Mouse (Mus musculus) CH12.LX (cell line): Measurements from ENCODE around the gene Ankfy1. TPM values are rescaled to one million over a fixed set of nuclear protein-coding genes. Genes with fewer than 3 reads are reported as not detected.
A peak's percentile ranks its signal among the peaks of the same experiment; 100 is the strongest.

Source experiments
- DNase-seq: peaks from one replicate; pipeline ENCODE4 v3.0.0-alpha.2; 2013; ENCODE audit errors: extremely low read depth
- H3K27ac ChIP-seq: 2 replicates; pipeline ENCODE4 v1.5.1; 2012; ENCODE audit warnings: low read depth, mild to moderate bottlenecking, control low read depth, moderate library complexity; ENCODE audit not compliant: insufficient read depth
- H3K27me3 ChIP-seq: replicated peaks from 2 replicates; pipeline ENCODE3; 2012; ENCODE audit warnings: inconsistent platforms
- H3K36me3 ChIP-seq, 2 experiments: replicated peaks in 1 of 2; 2 replicates each; pipeline versions ENCODE3 to v1.6.1; 2012; ENCODE audit warnings: inconsistent platforms in 1 of 2, low read length in 1 of 2, mild to moderate bottlenecking in 1 of 2, mixed read lengths in 1 of 2, moderate library complexity in 1 of 2; ENCODE audit not compliant: control insufficient read depth in 1 of 2, insufficient read depth in 1 of 2
- H3K4me1 ChIP-seq, 2 experiments: 2 replicates each; pipeline ENCODE4 v1.6.1; 2012; ENCODE audit warnings: inconsistent platforms in 1 of 2, moderate library complexity in 1 of 2; ENCODE audit not compliant: insufficient read depth in 2 of 2, control insufficient read depth in 1 of 2
- H3K4me2 ChIP-seq: 2 replicates; pipeline ENCODE4 v1.6.1; 2012; ENCODE audit warnings: low read depth, mild to moderate bottlenecking, control low read depth; ENCODE audit not compliant: poor library complexity, insufficient read depth, severe bottlenecking
- H3K4me3 ChIP-seq, 3 experiments: fragments of 150-350 bp in 1 of 3; sonication (generic) in 1 of 3; replicated peaks in 1 of 3; 2 replicates each; pipeline versions ENCODE3 to v1.5.1; 2011 to 2012; ENCODE audit warnings: low read depth in 2 of 3, low read length in 2 of 3, mild to moderate bottlenecking in 2 of 3, moderate library complexity in 2 of 3, control low read depth in 1 of 3, improper control_type of control experiment in 1 of 3, inconsistent platforms in 1 of 3, mixed read lengths in 1 of 3; ENCODE audit not compliant: poor library complexity in 1 of 3
- H3K79me2 ChIP-seq: replicated peaks from 2 replicates; pipeline ENCODE4 v1.6.1; 2012; ENCODE audit warnings: mild to moderate bottlenecking, moderate library complexity; ENCODE audit not compliant: control insufficient read depth, poor library complexity, insufficient read depth, severe bottlenecking; ENCODE audit errors: extremely low read depth
- H3K9ac ChIP-seq: 2 replicates; pipeline ENCODE4 v1.6.1; 2012; ENCODE audit warnings: low read depth, mild to moderate bottlenecking, control low read depth, moderate library complexity; ENCODE audit not compliant: insufficient read depth
- H3K9me3 ChIP-seq: replicated peaks from 2 replicates; pipeline ENCODE3; 2012; ENCODE audit warnings: low read length, inconsistent platforms, mixed read lengths
- CHD2 ChIP-seq: IDR thresholded peaks from 2 replicates; pipeline ENCODE4 v1.6.1; 2011; ENCODE audit warnings: low read length, improper control_type of control experiment
- CTCF ChIP-seq, 2 experiments: IDR thresholded peaks in 1 of 2; conservative IDR thresholded peaks in 1 of 2; 2 replicates each; pipeline ENCODE4 v1.5.1; 2011 to 2012; ENCODE audit warnings: low read depth in 2 of 2, low read length in 2 of 2, improper control_type of control experiment in 1 of 2, inconsistent platforms in 1 of 2, mild to moderate bottlenecking in 1 of 2, moderate library complexity in 1 of 2
- ELF1 ChIP-seq: IDR thresholded peaks from 2 replicates; pipeline ENCODE4 v1.6.1; 2014; ENCODE audit warnings: low read depth, mild to moderate bottlenecking, inconsistent platforms, low read length, improper control_type of control experiment
- EP300 ChIP-seq: IDR thresholded peaks from 2 replicates; pipeline ENCODE4 v1.6.1; 2011; ENCODE audit warnings: low read length, improper control_type of control experiment
- ETS1 ChIP-seq: conservative IDR thresholded peaks from 2 replicates; pipeline ENCODE4 v1.6.1; 2012; ENCODE audit warnings: low read depth, mild to moderate bottlenecking, inconsistent platforms, low read length, improper control_type of control experiment, moderate library complexity
- HCFC1 ChIP-seq: IDR thresholded peaks from 2 replicates; pipeline ENCODE4 v1.6.1; 2012; ENCODE audit warnings: low read depth, mild to moderate bottlenecking, inconsistent platforms, low read length, improper control_type of control experiment
- JUN ChIP-seq: IDR thresholded peaks from 2 replicates; pipeline ENCODE4 v1.6.1; 2011; ENCODE audit warnings: low read depth, mild to moderate bottlenecking, low read length, improper control_type of control experiment, moderate library complexity; ENCODE audit not compliant: insufficient read depth
- JUND ChIP-seq: conservative IDR thresholded peaks from 2 replicates; pipeline ENCODE4 v1.6.1; 2011; ENCODE audit warnings: low read depth, low read length, improper control_type of control experiment
- KAT2A ChIP-seq: IDR thresholded peaks from 2 replicates; pipeline ENCODE4 v1.6.1; 2012; ENCODE audit warnings: low read length, improper control_type of control experiment, inconsistent platforms; ENCODE audit not compliant: insufficient replicate concordance
- MAX ChIP-seq: IDR thresholded peaks from 2 replicates; pipeline ENCODE4 v1.6.1; 2011; ENCODE audit warnings: low read length, improper control_type of control experiment
- MAZ ChIP-seq: IDR thresholded peaks from 2 replicates; pipeline ENCODE4 v1.6.1; 2012; ENCODE audit warnings: low read depth, mild to moderate bottlenecking, inconsistent platforms, low read length, improper control_type of control experiment, moderate library complexity
- NELFE ChIP-seq: IDR thresholded peaks from 2 replicates; pipeline ENCODE4 v1.6.1; 2011; ENCODE audit warnings: low read depth, low read length, improper control_type of control experiment
- NRF1 ChIP-seq: IDR thresholded peaks from 2 replicates; pipeline ENCODE4 v1.6.1; 2014; ENCODE audit warnings: low read depth, mild to moderate bottlenecking, inconsistent platforms, low read length, improper control_type of control experiment, moderate library complexity
- POLR2AphosphoS2 ChIP-seq: IDR thresholded peaks from 2 replicates; pipeline ENCODE4 v1.6.1; 2011; ENCODE audit warnings: low read depth, low read length, improper control_type of control experiment
- RAD21 ChIP-seq: IDR thresholded peaks from 2 replicates; pipeline ENCODE4 v1.6.1; 2011; ENCODE audit warnings: low read depth, mild to moderate bottlenecking, low read length, improper control_type of control experiment, moderate library complexity
- SIN3A ChIP-seq: IDR thresholded peaks from 2 replicates; pipeline ENCODE4 v1.6.1; 2012; ENCODE audit warnings: low read length, improper control_type of control experiment, inconsistent platforms
- SMC3 ChIP-seq: IDR thresholded peaks from 2 replicates; pipeline ENCODE4 v1.6.1; 2011; ENCODE audit warnings: low read depth, low read length, improper control_type of control experiment
- TBP ChIP-seq: conservative IDR thresholded peaks from 2 replicates; pipeline ENCODE4 v1.6.1; 2011; ENCODE audit warnings: low read depth, low read length, improper control_type of control experiment
- ZC3H11A ChIP-seq: IDR thresholded peaks from 2 replicates; pipeline ENCODE4 v1.6.1; 2012; ENCODE audit warnings: low read depth, mild to moderate bottlenecking, inconsistent platforms, low read length, improper control_type of control experiment
- ZMIZ1 ChIP-seq: IDR thresholded peaks from 2 replicates; pipeline ENCODE4 v1.6.1; 2012; ENCODE audit warnings: low read depth, mild to moderate bottlenecking, inconsistent platforms, low read length, improper control_type of control experiment
- ZNF384 ChIP-seq: IDR thresholded peaks from 2 replicates; pipeline ENCODE4 v1.6.1; 2012; ENCODE audit warnings: low read depth, low read length, improper control_type of control experiment, inconsistent platforms
- dilution Hi-C: fragments of 300-500 bp; cut with MboI; formaldehyde crosslinking; loops from 2 replicates; pipeline ENCODE4 v1.14.3; 2020; ENCODE audit warnings: low sequenced_read_pairs; ENCODE audit not compliant: extremely low pct_unique_long_range_greater_than_20kb, extremely low pct_ligation_motif_present
- in situ Hi-C: fragments of 300-500 bp; cut with MboI; formaldehyde crosslinking; loops from 3 replicates; pipeline ENCODE4 v1.14.3; 2019; ENCODE audit warnings: low sequenced_read_pairs, low pct_ligation_motif_present, low pct_unique_long_range_greater_than_20kb, mixed read lengths
- polyA plus RNA-seq: library from polyadenylated mRNA; unstranded; fragments of >175 nt; gene quantifications from 2 replicates; pipeline ENCODE4 v1.2.1, GENCODE M21; 2012; ENCODE audit warnings: low read depth; ENCODE audit not compliant: insufficient read length
- total RNA-seq, 2 experiments: library from RNA; depleted of rRNA; stranded (reverse); fragments of 300-350 nt in 1 of 2; fragments of >200 nt in 1 of 2; gene quantifications; 2 replicates each; pipeline ENCODE4 v1.2.3; 2012 to 2014

Ankfy1 gene
- total and polyA plus RNA-seq, 3 experiments: 31.4 to 37.0 (median 31.5) TPM

- DNase-seq: peak; percentile 24
- peaks cover 0 to 20% of the 10 kb centered on the region in 2 experiments for H3K36me3 ChIP-seq
- H3K4me2 ChIP-seq: no peak overlapping the region; the same call in 1 of the 2 replicates
- peaks cover 34% of the 10 kb centered on the region for H3K79me2 ChIP-seq
- in situ Hi-C loops: no loop called here
- H3K4me1 ChIP-seq: peaks cover 3 to 22% of the 10 kb centered on the region in 2 experiments; a peak in 2 of 4 replicates
- H3K4me3 ChIP-seq: no peak overlapping the region
- no peaks in the 10 kb centered on the region for H3K27me3 ChIP-seq
- peaks cover 6% of the 10 kb centered on the region for H3K9me3 ChIP-seq
- TF ChIP-seq ETS1 (no peak), RAD21 (no peak), SIN3A (no peak), SMC3 (no peak), JUND (no peak), ZNF384 (no peak), TBP (no peak), ELF1 (no peak), KAT2A (no peak)
- TF ChIP-seq, all 38 proteins: peak for 0
- Histone ChIP-seq H3K9ac (no peak overlapping the region), H3K27ac (no peak overlapping the region)
- dilution Hi-C loops: no loop called here
Measured at GRCm38 (mm10) chr11:72660359-72660758, 29.4 kb upstream of the Ankfy1 start.

DNA sequence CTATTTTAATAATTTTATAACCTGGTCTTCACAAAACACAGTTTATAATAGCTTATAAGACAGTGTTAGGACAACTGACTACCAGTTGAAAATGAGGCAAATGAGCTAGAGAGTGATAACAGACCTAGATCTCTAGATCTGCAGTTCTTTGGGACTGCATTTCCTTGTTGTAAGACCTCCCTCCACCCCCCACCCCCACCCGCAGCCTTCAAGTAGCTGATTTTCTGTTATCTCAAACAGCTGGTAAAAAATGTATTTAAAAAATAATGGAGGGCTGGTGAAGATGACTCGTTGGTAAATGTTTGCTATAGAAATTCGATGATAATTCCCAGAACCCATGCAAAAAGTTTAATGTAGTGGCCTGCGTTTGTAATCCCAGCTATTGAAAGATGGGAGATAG lies 25.2 kb upstream of the Ankfy1 start:
- no peaks in the 10 kb centered on the region for H3K9me3 ChIP-seq

GRCm38 (mm10) chr11:72670634-72671033 lies 19.2 kb upstream of the Ankfy1 start:
- Histone ChIP-seq H3K27ac (no peak overlapping the region), H3K9ac (no peak overlapping the region), H3K4me3 (no peak overlapping the region), H3K4me1 (peaks cover 5 to 34% of the 10 kb centered on the region in 2 experiments), H3K27me3 (no peaks in the 10 kb centered on the region), H3K36me3 (peaks cover 0 to 28% of the 10 kb centered on the region in 2 experiments), H3K79me2 (peaks cover 20% of the 10 kb centered on the region), H3K9me3 (no peaks in the 10 kb centered on the region), H3K4me2 (no peak overlapping the region)
- dilution Hi-C loops: no loop called here
- DNase-seq: no peak
- in situ Hi-C loops: no loop called here
- TF ChIP-seq MAX: no peak
- no peak for TF ChIP-seq JUN
- TF ChIP-seq CHD2: no peak
- no peak for TF ChIP-seq NELFE
- TF ChIP-seq NRF1: no peak
- TF ChIP-seq HCFC1: no peak
- TF ChIP-seq CTCF (conservative IDR thresholded peaks at IDR 0.05 in 1 of 2, IDR thresholded peaks at IDR 0.05 in 1 of 2; ENCODE audit: low read depth in 2 of 2, low read length in 2 of 2): 0 out of 4 replicates have a peak, but pooled peaks of 1 of the 2 experiments have one; percentile 0
- TF ChIP-seq ZC3H11A: no peak

More for the DNA sequence above, 25.2 kb upstream of the Ankfy1 start:
- Histone ChIP-seq H3K4me1 (peaks cover 3 to 24% of the 10 kb centered on the region in 2 experiments; a peak in 2 of 4 replicates), H3K4me2 (no peak overlapping the region), H3K9ac (no peak overlapping the region), H3K79me2 (peaks cover 26% of the 10 kb centered on the region), H3K4me3 (no peak overlapping the region), H3K27ac (no peak overlapping the region), H3K36me3 (peaks cover 0 to 29% of the 10 kb centered on the region in 2 experiments), H3K27me3 (no peaks in the 10 kb centered on the region)
- in situ Hi-C loops (no loop called here), dilution Hi-C loops (no loop called here)
- TF ChIP-seq ZMIZ1 (no peak), POLR2AphosphoS2 (no peak), EP300 (no peak), MAZ (no peak), SMC3 (no peak), JUN (no peak), CHD2 (no peak)
- DNase-seq: no peak
